Mouse (Mus musculus): ENCODE measurements at regions not wholly inside any gene's neighbourhood (a gene's known extent, or its start where the extent isn't known, plus 50 kb on each side); places are given as distances from the start of the nearest gene placed in this dataset.

DNA sequence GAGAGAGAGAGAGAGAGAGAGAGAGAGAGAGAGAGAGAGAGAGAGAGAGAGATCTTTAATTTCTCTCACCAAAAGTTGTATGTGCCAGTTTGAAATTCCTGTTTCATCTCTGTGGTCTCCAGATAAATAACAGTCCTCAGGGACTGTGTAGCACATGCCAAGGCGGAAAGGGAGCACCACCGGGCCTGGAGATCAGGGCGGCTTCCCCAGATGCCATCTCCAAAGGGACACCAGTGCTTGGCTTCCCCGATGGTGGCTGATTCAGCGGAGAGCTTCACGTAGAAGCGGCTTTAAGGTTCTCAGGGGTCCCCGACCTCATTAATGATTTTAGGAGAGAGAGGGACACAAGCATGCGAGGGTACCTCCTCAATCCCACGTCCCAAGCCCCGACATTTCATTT is 272.1 kb upstream of the Atp11b start:
- TF ChIP-seq TAL1 (conservative IDR thresholded peaks at IDR 0.05; ENCODE audit: low read depth, low read length) (no peak), CTCF (IDR thresholded peaks at IDR 0.05; ENCODE audit: low read depth, low read length) (no peak), POLR2AphosphoS5 (IDR thresholded peaks at IDR 0.05; ENCODE audit: insufficient replicate concordance, low read depth, low read length) (no peak), GATA2 (IDR thresholded peaks at IDR 0.05; ENCODE audit: borderline replicate concordance, low read depth, low read length) (no peak)
- H3K9me3 ChIP-seq (replicated peaks): no peaks in the 10 kb centered on the region
- ATAC-seq (ENCODE audit: extremely low read depth, insufficient number of reproducible peaks, low FRiP score, poor library complexity, severe bottlenecking) (no peak), DNase-seq (ENCODE audit: low spot score) (no peak)
- no peak overlapping the region for H3K4me3 ChIP-seq (ENCODE audit: low read depth, low read length)
- no peaks in the 10 kb centered on the region for H3K36me3 ChIP-seq (replicated peaks)
- H3K4me1 ChIP-seq (ENCODE audit: insufficient read depth, low read depth, low read length): no peaks in the 10 kb centered on the region
- no peaks in the 10 kb centered on the region for H3K27me3 ChIP-seq (ENCODE audit: insufficient read depth, low read length)

DNA sequence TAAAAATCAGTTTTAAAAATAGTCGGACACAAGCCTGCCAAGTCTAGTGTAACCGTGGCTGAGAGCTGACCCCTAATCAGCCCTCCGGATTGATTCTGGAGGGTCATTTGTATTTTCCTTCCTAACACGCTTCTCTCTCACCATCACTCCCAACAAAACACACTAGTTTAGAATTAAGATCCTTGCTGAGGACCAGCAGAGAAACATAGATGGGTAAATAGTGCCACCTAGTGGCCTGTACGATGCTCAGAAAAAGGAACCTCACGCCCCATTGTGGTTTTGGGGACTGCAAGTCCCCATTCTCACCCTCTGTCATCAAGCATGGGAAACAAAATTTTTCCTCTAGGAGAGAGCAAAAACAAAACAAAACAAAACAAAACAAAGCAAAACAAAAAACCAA is 271.6 kb upstream of the Atp11b start:
- no peaks in the 10 kb centered on the region for H3K9me3 ChIP-seq (replicated peaks)
- H3K4me1 ChIP-seq (ENCODE audit: insufficient read depth, low read depth, low read length): no peaks in the 10 kb centered on the region
- ATAC-seq (ENCODE audit: extremely low read depth, insufficient number of reproducible peaks, low FRiP score, poor library complexity, severe bottlenecking) (no peak), DNase-seq (ENCODE audit: low spot score) (peak; percentile 20)
- H3K27me3 ChIP-seq (ENCODE audit: insufficient read depth, low read length): no peaks in the 10 kb centered on the region
- H3K36me3 ChIP-seq (replicated peaks): no peaks in the 10 kb centered on the region
- H3K4me3 ChIP-seq (ENCODE audit: low read depth, low read length): no peak overlapping the region
- TF ChIP-seq GATA1 (IDR thresholded peaks at IDR 0.05; ENCODE audit: borderline replicate concordance, low read length) (no peak), CTCF (IDR thresholded peaks at IDR 0.05; ENCODE audit: low read depth, low read length) (peak; percentile 29; the same call in 1 of the 2 replicates), POLR2AphosphoS5 (IDR thresholded peaks at IDR 0.05; ENCODE audit: insufficient replicate concordance, low read depth, low read length) (no peak), TAL1 (conservative IDR thresholded peaks at IDR 0.05; ENCODE audit: low read depth, low read length) (no peak)

- Histone ChIP-seq H3K4me3 (ENCODE audit: low read depth, low read length) (no peak overlapping the region), H3K36me3 (replicated peaks) (no peaks in the 10 kb centered on the region), H3K9me3 (replicated peaks) (no peaks in the 10 kb centered on the region), H3K4me1 (ENCODE audit: insufficient read depth, low read depth, low read length) (no peaks in the 10 kb centered on the region), H3K27me3 (ENCODE audit: insufficient read depth, low read length) (no peaks in the 10 kb centered on the region)
- no peak for TF ChIP-seq GATA1 (IDR thresholded peaks at IDR 0.05; ENCODE audit: borderline replicate concordance, low read length)
- no peak for TF ChIP-seq GATA2 (IDR thresholded peaks at IDR 0.05; ENCODE audit: borderline replicate concordance, low read depth, low read length)
- no peak for TF ChIP-seq POLR2AphosphoS5 (IDR thresholded peaks at IDR 0.05; ENCODE audit: insufficient replicate concordance, low read depth, low read length)
- no peak for TF ChIP-seq TAL1 (conservative IDR thresholded peaks at IDR 0.05; ENCODE audit: low read depth, low read length)
- TF ChIP-seq CTCF (IDR thresholded peaks at IDR 0.05; ENCODE audit: low read depth, low read length): no peak
- DNase-seq (ENCODE audit: low spot score) (no peak), ATAC-seq (ENCODE audit: extremely low read depth, insufficient number of reproducible peaks, low FRiP score, poor library complexity, severe bottlenecking) (no peak)
Observed at GRCm38 (mm10) chr3:35482759-35483158, 271.1 kb upstream of the Atp11b start.

DNA sequence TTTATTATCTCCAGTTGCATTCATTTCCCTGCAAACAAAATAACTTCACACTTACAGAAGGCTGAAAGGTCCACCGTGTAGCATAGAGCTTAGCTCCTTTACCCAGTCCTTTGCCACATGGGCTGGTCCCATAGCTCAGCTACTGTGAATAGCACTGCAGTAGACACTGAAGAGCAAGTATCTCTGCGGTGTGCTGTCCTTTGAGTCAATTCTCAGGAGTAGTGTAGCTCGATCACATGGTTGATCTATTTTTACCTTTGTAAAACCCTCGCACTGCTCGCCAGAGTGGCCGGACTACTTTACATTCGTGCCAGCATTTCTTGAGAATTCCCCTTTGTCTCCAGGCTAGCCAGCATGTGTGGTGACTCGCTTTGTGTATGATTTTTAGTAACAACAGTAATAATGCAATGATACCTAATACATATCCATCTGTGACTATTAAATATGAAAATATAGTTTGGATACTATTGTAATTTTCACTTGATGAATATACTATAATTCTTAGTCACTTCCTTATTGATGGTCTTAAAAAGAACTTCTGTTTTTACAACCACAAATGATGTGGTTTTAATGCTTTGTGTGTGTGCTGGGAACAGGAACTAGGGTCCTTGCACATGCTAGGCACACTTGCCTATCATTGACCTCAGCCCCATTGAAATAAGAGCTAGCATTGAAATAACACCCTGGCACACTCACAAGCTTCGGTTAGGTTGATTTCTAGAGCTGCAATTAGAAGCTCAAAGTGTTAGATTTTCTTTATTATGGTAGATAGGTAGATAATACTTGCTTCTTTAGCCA is 257.7 kb upstream of the Atp11b start:
- Histone ChIP-seq H3K9me3 (replicated peaks) (no peaks in the 10 kb centered on the region), H3K36me3 (replicated peaks) (no peaks in the 10 kb centered on the region), H3K27me3 (ENCODE audit: insufficient read depth, low read length) (no peaks in the 10 kb centered on the region), H3K4me1 (ENCODE audit: insufficient read depth, low read depth, low read length) (no peaks in the 10 kb centered on the region), H3K4me3 (ENCODE audit: low read depth, low read length) (no peak overlapping the region)
- DNase-seq (ENCODE audit: low spot score) (no peak), ATAC-seq (ENCODE audit: extremely low read depth, insufficient number of reproducible peaks, low FRiP score, poor library complexity, severe bottlenecking) (no peak)
- TF ChIP-seq GATA1 (IDR thresholded peaks at IDR 0.05; ENCODE audit: borderline replicate concordance, low read length) (no peak), POLR2AphosphoS5 (IDR thresholded peaks at IDR 0.05; ENCODE audit: insufficient replicate concordance, low read depth, low read length) (no peak), TAL1 (conservative IDR thresholded peaks at IDR 0.05; ENCODE audit: low read depth, low read length) (no peak), CTCF (IDR thresholded peaks at IDR 0.05; ENCODE audit: low read depth, low read length) (no peak)

- H3K4me1 ChIP-seq (ENCODE audit: insufficient read depth, low read depth, low read length): no peaks in the 10 kb centered on the region
- H3K27me3 ChIP-seq (ENCODE audit: insufficient read depth, low read length): peaks cover 3% of the 10 kb centered on the region
- H3K9me3 ChIP-seq (replicated peaks): no peaks in the 10 kb centered on the region
- no peak for DNase-seq (ENCODE audit: low spot score)
- no peak for TF ChIP-seq POLR2AphosphoS5 (IDR thresholded peaks at IDR 0.05; ENCODE audit: insufficient replicate concordance, low read depth, low read length)
- TF ChIP-seq CTCF (IDR thresholded peaks at IDR 0.05; ENCODE audit: low read depth, low read length): no peak
- no peak for TF ChIP-seq GATA1 (IDR thresholded peaks at IDR 0.05; ENCODE audit: borderline replicate concordance, low read length)
- no peak for TF ChIP-seq TAL1 (conservative IDR thresholded peaks at IDR 0.05; ENCODE audit: low read depth, low read length)
- TF ChIP-seq GATA2 (IDR thresholded peaks at IDR 0.05; ENCODE audit: borderline replicate concordance, low read depth, low read length): no peak
- no peaks in the 10 kb centered on the region for H3K36me3 ChIP-seq (replicated peaks)
- ATAC-seq (ENCODE audit: extremely low read depth, insufficient number of reproducible peaks, low FRiP score, poor library complexity, severe bottlenecking): no peak
- H3K4me3 ChIP-seq (ENCODE audit: low read depth, low read length): no peak overlapping the region
Observed at GRCm38 (mm10) chr3:35510314-35510713, 243.6 kb upstream of the Atp11b start.

GRCm38 (mm10) chr3:35516517-35516916 is 237.4 kb upstream of the Atp11b start:
- H3K36me3 ChIP-seq (replicated peaks): no peaks in the 10 kb centered on the region
- no peaks in the 10 kb centered on the region for H3K9me3 ChIP-seq (replicated peaks)
- ATAC-seq (ENCODE audit: extremely low read depth, insufficient number of reproducible peaks, low FRiP score, poor library complexity, severe bottlenecking) (no peak), DNase-seq (ENCODE audit: low spot score) (no peak)
- H3K4me3 ChIP-seq (ENCODE audit: low read depth, low read length): no peak overlapping the region
- TF ChIP-seq TAL1 (conservative IDR thresholded peaks at IDR 0.05; ENCODE audit: low read depth, low read length): no peak
- no peak for TF ChIP-seq GATA2 (IDR thresholded peaks at IDR 0.05; ENCODE audit: borderline replicate concordance, low read depth, low read length)
- no peak for TF ChIP-seq CTCF (IDR thresholded peaks at IDR 0.05; ENCODE audit: low read depth, low read length)
- no peak for TF ChIP-seq GATA1 (IDR thresholded peaks at IDR 0.05; ENCODE audit: borderline replicate concordance, low read length)
- no peak for TF ChIP-seq POLR2AphosphoS5 (IDR thresholded peaks at IDR 0.05; ENCODE audit: insufficient replicate concordance, low read depth, low read length)
- no peaks in the 10 kb centered on the region for H3K27me3 ChIP-seq (ENCODE audit: insufficient read depth, low read length)
- H3K4me1 ChIP-seq (ENCODE audit: insufficient read depth, low read depth, low read length): no peaks in the 10 kb centered on the region

Data from G1E (cell line).